Mouse (Mus musculus) midbrain, embryonic 16.5 days (tissue): ENCODE measurements at regions not wholly inside any gene's neighbourhood (a gene's known extent, or its start where the extent isn't known, plus 50 kb on each side); places are given as distances from the start of the nearest gene placed in this dataset.

Experiments used
- ATAC-seq: fragments of 200-750 bp; cut with Nextera tagmentation; 2 replicates; pipeline ENCODE4 v1.8.0; 2017; ENCODE audit warnings: moderate TSS enrichment
- H3K27ac ChIP-seq: fragments of 300-500 bp; sonication (generic); 2 replicates; pipeline ENCODE4 v1.5.1; 2014; ENCODE audit warnings: mild to moderate bottlenecking, low read length, mixed read lengths
- H3K27me3 ChIP-seq: fragments of 300-500 bp; sonication (generic); 2 replicates; pipeline ENCODE4 v1.6.1; 2014; ENCODE audit warnings: low read depth, low read length, mixed read lengths; ENCODE audit not compliant: control insufficient read depth, insufficient read depth
- H3K36me3 ChIP-seq: fragments of 300-500 bp; sonication (generic); 2 replicates; pipeline ENCODE4 v1.6.1; 2014; ENCODE audit warnings: mild to moderate bottlenecking, low read length, moderate library complexity, mixed read lengths; ENCODE audit not compliant: control insufficient read depth, insufficient read depth
- H3K4me1 ChIP-seq: fragments of 300-500 bp; sonication (generic); 2 replicates; pipeline ENCODE4 v1.6.1; 2014; ENCODE audit warnings: mild to moderate bottlenecking, low read length, mixed read lengths; ENCODE audit not compliant: control insufficient read depth, insufficient read depth
- H3K4me2 ChIP-seq: fragments of 300-500 bp; sonication (generic); 2 replicates; pipeline ENCODE4 v1.6.1; 2014; ENCODE audit warnings: mild to moderate bottlenecking, low read length, mixed read lengths
- H3K4me3 ChIP-seq: fragments of 300-500 bp; sonication (generic); 2 replicates; pipeline ENCODE4 v1.5.1; 2014; ENCODE audit warnings: low read depth, mild to moderate bottlenecking, low read length, moderate library complexity, mixed read lengths
- H3K9ac ChIP-seq: fragments of 300-500 bp; sonication (generic); 2 replicates; pipeline ENCODE4 v1.6.1; 2014; ENCODE audit warnings: low read depth, low read length, mixed read lengths
- H3K9me3 ChIP-seq: fragments of 300-500 bp; sonication (generic); replicated peaks from 2 replicates; pipeline ENCODE4 v1.6.1; 2014; ENCODE audit warnings: mild to moderate bottlenecking, low read length, mixed read lengths; ENCODE audit not compliant: control insufficient read depth, poor library complexity, severe bottlenecking
- WGBS: fragments of 180-500 bp; shearing (Covaris S2); extraction: QIAGEN DNeasy Blood & Tissue Kit; methylation state at CpG from one replicate; pipeline ENCODE4 v1.1.7; 2014; 5-methylcytosine and 5-hydroxymethylcytosine counted together

GRCm38 (mm10) chr5:125920965-125921364 lies 389.4 kb downstream of the Tmem132b start:
- H3K27me3 ChIP-seq = no peaks in the 10 kb centered on the region
- H3K27ac ChIP-seq = peak overlapping the region; percentile 23
- H3K9ac ChIP-seq = no peak overlapping the region
- ATAC-seq = no peak; the same call in 1 of the 2 replicates
- no peaks in the 10 kb centered on the region for H3K9me3 ChIP-seq
- 6% methylated on average over 11 of the region's 11 CpGs for WGBS
- peaks cover 11% of the 10 kb centered on the region for H3K4me1 ChIP-seq
- H3K4me3 ChIP-seq = no peak overlapping the region
- H3K4me2 ChIP-seq = peak overlapping the region; percentile 12; the same call in 1 of the 2 replicates
- no peaks in the 10 kb centered on the region for H3K36me3 ChIP-seq

- H3K4me2 ChIP-seq = no peak overlapping the region
- H3K4me3 ChIP-seq = no peak overlapping the region
- peaks cover 4% of the 10 kb centered on the region; the same call in 1 of the 2 replicates for H3K4me1 ChIP-seq
- WGBS = 38% methylated on average over 7 of the region's 7 CpGs
- no peaks in the 10 kb centered on the region for H3K36me3 ChIP-seq
- no peak overlapping the region for H3K9ac ChIP-seq
- H3K27ac ChIP-seq = no peak overlapping the region
- H3K9me3 ChIP-seq = no peaks in the 10 kb centered on the region
- no peak for ATAC-seq
- no peaks in the 10 kb centered on the region for H3K27me3 ChIP-seq
Observed at GRCm38 (mm10) chr5:125925856-125926497, 394.4 kb downstream of the Tmem132b start.

GRCm38 (mm10) chr5:125931502-125931901 lies 399.9 kb downstream of the Tmem132b start:
- 60% methylated on average over 4 of the region's 4 CpGs for WGBS
- no peaks in the 10 kb centered on the region for H3K9me3 ChIP-seq

GRCm38 (mm10) chr5:125939416-125939815 lies 407.8 kb downstream of the Tmem132b start:
- no peak overlapping the region for H3K9ac ChIP-seq
- H3K27ac ChIP-seq = no peak overlapping the region
- H3K4me3 ChIP-seq = no peak overlapping the region
- no peaks in the 10 kb centered on the region for H3K4me1 ChIP-seq
- H3K9me3 ChIP-seq = no peaks in the 10 kb centered on the region
- 96% methylated on average over 3 of the region's 3 CpGs for WGBS
- ATAC-seq = no peak
- H3K36me3 ChIP-seq = no peaks in the 10 kb centered on the region
- no peaks in the 10 kb centered on the region for H3K27me3 ChIP-seq
- no peak overlapping the region for H3K4me2 ChIP-seq

More at GRCm38 (mm10) chr5:125931502-125931901, 399.9 kb downstream of the Tmem132b start:
- Histone ChIP-seq H3K9ac (no peak overlapping the region), H3K4me3 (no peak overlapping the region), H3K36me3 (no peaks in the 10 kb centered on the region), H3K27ac (no peak overlapping the region), H3K4me1 (no peaks in the 10 kb centered on the region; the same call in 1 of the 2 replicates), H3K4me2 (no peak overlapping the region), H3K27me3 (no peaks in the 10 kb centered on the region)
- ATAC-seq = no peak

GRCm38 (mm10) chr5:125946729-125947128 lies 415.2 kb downstream of the Tmem132b start:
- Histone ChIP-seq H3K4me3 (no peak overlapping the region), H3K4me2 (no peak overlapping the region), H3K4me1 (no peaks in the 10 kb centered on the region), H3K27me3 (no peaks in the 10 kb centered on the region), H3K9me3 (no peaks in the 10 kb centered on the region), H3K36me3 (no peaks in the 10 kb centered on the region), H3K27ac (no peak overlapping the region), H3K9ac (no peak overlapping the region)
- WGBS = 67% methylated on average over 4 of the region's 4 CpGs
- no peak for ATAC-seq

GRCm38 (mm10) chr5:125951641-125952040 lies 420.1 kb downstream of the Tmem132b start:
- Histone ChIP-seq H3K27ac (no peak overlapping the region), H3K9me3 (no peaks in the 10 kb centered on the region), H3K4me3 (no peak overlapping the region), H3K27me3 (no peaks in the 10 kb centered on the region), H3K36me3 (no peaks in the 10 kb centered on the region), H3K9ac (no peak overlapping the region), H3K4me1 (no peaks in the 10 kb centered on the region), H3K4me2 (no peak overlapping the region)
- 34% methylated on average over 6 of the region's 6 CpGs for WGBS
- no peak for ATAC-seq

GRCm38 (mm10) chr5:125964039-125964438 lies 432.5 kb downstream of the Tmem132b start:
- H3K4me3 ChIP-seq = no peak overlapping the region
- H3K27ac ChIP-seq = no peak overlapping the region
- no peaks in the 10 kb centered on the region for H3K36me3 ChIP-seq
- H3K9me3 ChIP-seq = no peaks in the 10 kb centered on the region
- H3K4me2 ChIP-seq = no peak overlapping the region
- no peak overlapping the region for H3K9ac ChIP-seq
- no peak for ATAC-seq
- 79% methylated on average over 8 of the region's 8 CpGs for WGBS
- H3K27me3 ChIP-seq = no peaks in the 10 kb centered on the region
- no peaks in the 10 kb centered on the region for H3K4me1 ChIP-seq

- no peak overlapping the region for H3K4me3 ChIP-seq
- WGBS = 86% methylated on average over 4 of the region's 4 CpGs
- H3K4me1 ChIP-seq = no peaks in the 10 kb centered on the region
- no peak overlapping the region for H3K9ac ChIP-seq
- no peaks in the 10 kb centered on the region for H3K27me3 ChIP-seq
- no peaks in the 10 kb centered on the region for H3K9me3 ChIP-seq
- no peak overlapping the region for H3K4me2 ChIP-seq
- no peak overlapping the region for H3K27ac ChIP-seq
- H3K36me3 ChIP-seq = no peaks in the 10 kb centered on the region
- ATAC-seq = no peak
Observed at GRCm38 (mm10) chr5:125968151-125968550, 436.6 kb downstream of the Tmem132b start.

GRCm38 (mm10) chr5:125974035-125974434 lies 442.5 kb downstream of the Tmem132b start:
- H3K4me3 ChIP-seq = no peak overlapping the region
- H3K9me3 ChIP-seq = no peaks in the 10 kb centered on the region
- no peaks in the 10 kb centered on the region for H3K27me3 ChIP-seq
- H3K9ac ChIP-seq = no peak overlapping the region
- 78% methylated on average over 1 of the region's 1 CpGs for WGBS
- no peaks in the 10 kb centered on the region for H3K4me1 ChIP-seq
- no peak for ATAC-seq
- no peak overlapping the region for H3K27ac ChIP-seq
- no peak overlapping the region for H3K4me2 ChIP-seq
- H3K36me3 ChIP-seq = no peaks in the 10 kb centered on the region
